ENCODE assay signal across 28 mouse cellular contexts in the genomic region with DNA sequence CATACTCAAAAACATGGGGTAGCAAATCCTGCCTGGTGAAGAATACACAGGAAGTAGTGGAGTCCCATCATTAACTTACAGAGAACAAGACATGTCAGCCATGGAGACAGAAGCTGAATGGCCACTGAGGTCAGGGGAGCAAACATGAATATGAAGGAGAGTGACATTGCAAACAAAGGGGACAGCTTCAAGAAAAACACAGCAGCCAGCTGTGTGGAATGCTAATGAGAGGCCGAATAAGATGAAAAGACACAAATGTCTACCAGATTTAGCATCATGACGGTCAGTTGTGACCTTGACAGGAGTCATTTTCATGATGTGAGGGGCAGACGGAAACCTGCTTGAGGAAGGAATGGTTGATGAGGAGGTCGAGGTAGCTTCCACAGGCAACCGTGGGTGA.
A peak's percentile ranks its signal among the peaks of the same experiment; 100 is the strongest.
DNase-seq lines count a peak whose midpoint lies in the region; ATAC-seq and TF ChIP-seq lines count a peak whose summit lies in the region.
"Had no signal": no experiment of that assay in that cellular context is flagged by ENCODE, and none has a peak within 500 bp of the region (broad histone marks: within the 10 kb centered on the region; RNA-seq: fewer than 3 reads in every experiment).

No protein-coding gene starts in this region.

- no peaks in the 10 kb centered on the region for H3K36me3 ChIP-seq in embryonic facial prominence, embryonic 14.5 days (ENCODE audit: control insufficient read depth, insufficient read depth, low read length)
- H3K36me3 ChIP-seq in embryonic facial prominence, embryonic 10.5 days (replicated peaks) = no peaks in the 10 kb centered on the region
- no peaks in the 10 kb centered on the region for H3K36me3 ChIP-seq in midbrain, embryonic 10.5 days
- no peaks in the 10 kb centered on the region for H3K36me3 ChIP-seq in midbrain, postnatal 0 days (ENCODE audit: insufficient read depth, low read length)
- H3K36me3 ChIP-seq: embryonic facial prominence, embryonic 12.5 days; forebrain, embryonic 12.5 days; forebrain, embryonic 15.5 days; heart, embryonic 12.5 days; heart, embryonic 15.5 days; hindbrain, embryonic 12.5 days; hindbrain, embryonic 15.5 days had no signal

- DNase-seq in embryonic facial prominence, embryonic 14.5 days (ENCODE audit: low spot score) = peak; percentile 12
- no peak for DNase-seq in embryonic facial prominence, embryonic 10.5 days (ENCODE audit: low spot score)
- DNase-seq in midbrain, embryonic 10.5 days (ENCODE audit: low spot score) = no peak
- DNase-seq in midbrain, postnatal 0 days (ENCODE audit: low spot score) = no peak
- peak; percentile 68 for DNase-seq in retina, postnatal 1 day
- no peak for DNase-seq in left cerebral cortex, adult 8-10 months (ENCODE audit: low spot score in 2 of 2)
- DNase-seq: adrenal gland, adult 8-10 months; adrenal gland, postnatal 25 days; cerebellum, adult 11-12 months; cerebellum, adult 8-10 months; cerebellum, postnatal 10 days; cerebellum, postnatal 36 days; gastrocnemius, postnatal 25 days; heart, adult 18-20 months; heart, postnatal 10 days; heart, postnatal 36 days had no signal

- ATAC-seq in embryonic facial prominence, embryonic 14.5 days (ENCODE audit: low read depth) = no peak
- ATAC-seq in midbrain, postnatal 0 days (ENCODE audit: low FRiP score) = no peak
- ATAC-seq: activated CD4-positive, CD25-positive, alpha-beta regulatory T cell, adult 4 months; CD4-positive, CD25-positive, alpha-beta regulatory T cell, adult 4 months; forebrain, embryonic 15.5 days; inflammation-experienced regulatory T-cells, adult 6 months; intestine, embryonic 16.5 days had no signal

- 60% methylated on average over 5 of the region's 5 CpGs for WGBS in embryonic facial prominence, embryonic 14.5 days
- WGBS in embryonic facial prominence, embryonic 10.5 days = 67% methylated on average over 5 of the region's 5 CpGs
- WGBS in midbrain, embryonic 10.5 days = 66% methylated on average over 5 of the region's 5 CpGs
- WGBS in midbrain, postnatal 0 days = 44% methylated on average over 5 of the region's 5 CpGs

- no peak overlapping the region for H3K4me2 ChIP-seq in embryonic facial prominence, embryonic 14.5 days (ENCODE audit: low read depth, low read length)
- H3K4me2 ChIP-seq in midbrain, postnatal 0 days (ENCODE audit: low read depth, low read length, poor library complexity, severe bottlenecking) = no peak overlapping the region
- H3K4me2 ChIP-seq: embryonic facial prominence, embryonic 12.5 days; forebrain, embryonic 12.5 days; forebrain, embryonic 15.5 days; heart, embryonic 12.5 days; heart, embryonic 15.5 days; hindbrain, embryonic 12.5 days; hindbrain, embryonic 15.5 days had no signal

- TF ChIP-seq CTCF in midbrain, postnatal 0 days (IDR thresholded peaks at IDR 0.05) = no peak

- H3K27me3 ChIP-seq in embryonic facial prominence, embryonic 14.5 days (replicated peaks; ENCODE audit: control insufficient read depth, insufficient read depth, low read length) = no peaks in the 10 kb centered on the region
- no peaks in the 10 kb centered on the region for H3K27me3 ChIP-seq in embryonic facial prominence, embryonic 10.5 days (replicated peaks; ENCODE audit: low read depth, poor library complexity, severe bottlenecking)
- no peaks in the 10 kb centered on the region for H3K27me3 ChIP-seq in midbrain, embryonic 10.5 days (ENCODE audit: low read depth, poor library complexity, severe bottlenecking)
- H3K27me3 ChIP-seq in midbrain, postnatal 0 days (ENCODE audit: insufficient read depth, low read length) = no peaks in the 10 kb centered on the region
- H3K27me3 ChIP-seq: embryonic facial prominence, embryonic 12.5 days; heart, embryonic 12.5 days; heart, embryonic 15.5 days; hindbrain, embryonic 12.5 days had no signal

- no peak overlapping the region for H3K27ac ChIP-seq in embryonic facial prominence, embryonic 14.5 days (replicated peaks; ENCODE audit: low read depth, low read length)
- H3K27ac ChIP-seq in embryonic facial prominence, embryonic 10.5 days (replicated peaks) = no peak overlapping the region
- H3K27ac ChIP-seq in midbrain, embryonic 10.5 days (replicated peaks) = peak overlapping the region; percentile 33; the same call in 1 of the 2 replicates
- H3K27ac ChIP-seq in midbrain, postnatal 0 days (ENCODE audit: low read depth, low read length) = no peak overlapping the region
- H3K27ac ChIP-seq: embryonic facial prominence, embryonic 12.5 days; forebrain, embryonic 12.5 days; forebrain, embryonic 15.5 days; heart, embryonic 15.5 days; hindbrain, embryonic 12.5 days; hindbrain, embryonic 15.5 days had no signal

- no peaks in the 10 kb centered on the region for H3K9me3 ChIP-seq in embryonic facial prominence, embryonic 14.5 days (ENCODE audit: control insufficient read depth, low read length)
- no peaks in the 10 kb centered on the region for H3K9me3 ChIP-seq in embryonic facial prominence, embryonic 10.5 days
- H3K9me3 ChIP-seq in midbrain, embryonic 10.5 days (replicated peaks) = no peaks in the 10 kb centered on the region
- H3K9me3 ChIP-seq in midbrain, postnatal 0 days (ENCODE audit: low read length) = no peaks in the 10 kb centered on the region
- H3K9me3 ChIP-seq: embryonic facial prominence, embryonic 12.5 days; forebrain, embryonic 12.5 days; forebrain, embryonic 15.5 days; heart, embryonic 12.5 days; heart, embryonic 15.5 days; hindbrain, embryonic 12.5 days; hindbrain, embryonic 15.5 days had no signal

- no peak overlapping the region for H3K9ac ChIP-seq in embryonic facial prominence, embryonic 14.5 days (ENCODE audit: low read depth, low read length)
- no peak overlapping the region for H3K9ac ChIP-seq in midbrain, postnatal 0 days (replicated peaks; ENCODE audit: low read length, poor library complexity, severe bottlenecking)
- H3K9ac ChIP-seq: embryonic facial prominence, embryonic 12.5 days; forebrain, embryonic 12.5 days; forebrain, embryonic 15.5 days; heart, embryonic 12.5 days; heart, embryonic 15.5 days; hindbrain, embryonic 12.5 days; hindbrain, embryonic 15.5 days had no signal

- no peaks in the 10 kb centered on the region for H3K4me1 ChIP-seq in embryonic facial prominence, embryonic 14.5 days (ENCODE audit: control insufficient read depth, insufficient read depth, low read length)
- peaks cover 8% of the 10 kb centered on the region; the same call in 1 of the 2 replicates for H3K4me1 ChIP-seq in embryonic facial prominence, embryonic 10.5 days
- H3K4me1 ChIP-seq in midbrain, embryonic 10.5 days = peaks cover 34% of the 10 kb centered on the region
- no peaks in the 10 kb centered on the region for H3K4me1 ChIP-seq in midbrain, postnatal 0 days (ENCODE audit: insufficient read depth, low read length)
- H3K4me1 ChIP-seq: embryonic facial prominence, embryonic 12.5 days; heart, embryonic 12.5 days; heart, embryonic 15.5 days had no signal

- H3K4me3 ChIP-seq in embryonic facial prominence, embryonic 14.5 days (ENCODE audit: low read depth, low read length) = no peak overlapping the region
- no peak overlapping the region for H3K4me3 ChIP-seq in embryonic facial prominence, embryonic 10.5 days
- no peak overlapping the region for H3K4me3 ChIP-seq in midbrain, embryonic 10.5 days
- H3K4me3 ChIP-seq in midbrain, postnatal 0 days (ENCODE audit: low read depth, low read length) = no peak overlapping the region
- H3K4me3 ChIP-seq: embryonic facial prominence, embryonic 12.5 days; erythroblast, embryonic 14.5 days; forebrain, embryonic 12.5 days; forebrain, embryonic 15.5 days; heart, embryonic 12.5 days; heart, embryonic 15.5 days; hindbrain, embryonic 12.5 days; hindbrain, embryonic 15.5 days had no signal

Comparison
In these comparisons a context has a peak if more than half of its experiments do, and no peak if none do; other contexts are left out.
1. DNase-seq: peak in embryonic facial prominence, embryonic 14.5 days (single experiment) and retina, postnatal 1 day (single experiment); none in embryonic facial prominence, embryonic 10.5 days (single experiment), midbrain, embryonic 10.5 days (single experiment), midbrain, postnatal 0 days (single experiment) and left cerebral cortex, adult 8-10 months (0 of 2).